Mouse (Mus musculus) cerebellum, adult 2 months (tissue): Measurements from ENCODE around the gene Krtap1-5.

Source experiments
- CTCF ChIP-seq: fragments of 200-500 bp; IDR thresholded peaks from 2 replicates; pipeline ENCODE4 v1.5.1; 2011; ENCODE audit warnings: low read depth, mild to moderate bottlenecking, control low read depth, low read length, moderate library complexity, borderline replicate concordance; ENCODE audit not compliant: insufficient read depth
- POLR2A ChIP-seq: fragments of 200-500 bp; IDR thresholded peaks from 2 replicates; pipeline ENCODE4 v1.6.1; 2011; ENCODE audit warnings: low read length, control low read depth, borderline replicate concordance; ENCODE audit not compliant: insufficient read depth

DNA sequence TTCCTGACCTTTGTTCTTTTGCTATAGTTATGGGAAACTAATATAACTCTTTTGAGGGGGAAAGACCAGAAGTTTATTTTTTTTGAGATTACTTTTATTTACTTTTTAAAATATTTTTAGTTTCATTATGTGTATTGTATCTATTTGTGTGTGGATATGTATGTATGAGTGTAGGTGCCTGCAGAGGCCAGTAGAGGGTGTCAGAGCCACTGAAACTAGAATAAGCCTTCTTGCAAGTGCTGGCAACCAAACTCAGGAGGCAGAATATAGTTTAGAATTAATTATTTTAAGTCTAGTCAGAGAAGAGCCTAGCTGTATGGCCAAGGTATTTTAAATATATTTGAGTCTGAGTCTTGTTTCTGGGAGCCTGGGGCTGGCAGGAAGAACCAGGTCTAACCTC is 32.9 kb downstream of the Krtap1-5 start:
- TF ChIP-seq CTCF: no peak
- no peak for TF ChIP-seq POLR2A
